ENCODE assay signal across 23 mouse cellular contexts in genomic region chr4:103042997-103043396, GRCm38 (mm10). TPM values are rescaled to one million over a fixed set of nuclear protein-coding genes. Genes with fewer than 3 reads are reported as not detected.
DNase-seq lines count a peak whose midpoint lies in the region; ATAC-seq and TF ChIP-seq lines count a peak whose summit lies in the region.
"Had no signal": no experiment of that assay in that cellular context is flagged by ENCODE, and none has a peak within 500 bp of the region (broad histone marks: within the 10 kb centered on the region; RNA-seq: fewer than 3 reads in every experiment).

No protein-coding gene starts in this region.

- no peak for DNase-seq in liver, embryonic 14.5 days (ENCODE audit: low read depth in 3 of 3, low spot score in 3 of 3)
- DNase-seq in liver, embryonic 11.5 days (ENCODE audit: low spot score): no peak
- peak; percentile 8 for DNase-seq in A20 (ENCODE audit: low read depth, low spot score)
- DNase-seq in urinary bladder, postnatal 4 days (ENCODE audit: low spot score in 2 of 2): no peak
- DNase-seq: adrenal gland, postnatal 25 days; gastrocnemius, postnatal 10 days; kidney, postnatal 14 days; layer of hippocampus, adult 9-11 months; left cerebral cortex, postnatal 4 days; liver, embryonic 13.5 days; right cerebral cortex, postnatal 4 days had no signal

- no peak overlapping the region for H3K9ac ChIP-seq in liver, embryonic 14.5 days (replicated peaks)
- no peak overlapping the region for H3K9ac ChIP-seq in liver, embryonic 11.5 days (ENCODE audit: low read depth, low read length)
- H3K9ac ChIP-seq in ES-Bruce4 (ENCODE audit: low read depth, poor library complexity, severe bottlenecking): no peak overlapping the region
- H3K9ac ChIP-seq in heart, embryonic 12.5 days: no peak overlapping the region
- H3K9ac ChIP-seq in forebrain, embryonic 15.5 days (replicated peaks): no peak overlapping the region
- H3K9ac ChIP-seq: heart, embryonic 13.5 days; liver, embryonic 13.5 days; neural tube, embryonic 12.5 days had no signal

- TF ChIP-seq CTCF in liver, embryonic 14.5 days (IDR thresholded peaks at IDR 0.05; ENCODE audit: low read depth): peak; percentile 28
- peak; percentile 11 for TF ChIP-seq CTCF in ES-Bruce4 (IDR thresholded peaks at IDR 0.05; ENCODE audit: low read depth, low read length)

- no peak for ATAC-seq in liver, embryonic 14.5 days (ENCODE audit: insufficient read depth)
- no peak for ATAC-seq in liver, embryonic 11.5 days (replicated peaks; ENCODE audit: low FRiP score)
- 0 out of 2 replicates have a peak, but pooled peaks have one; percentile 40 for ATAC-seq in granulocyte monocyte progenitor cell, adult 5-6 weeks (replicated peaks; ENCODE audit: poor library complexity, severe bottlenecking)
- ATAC-seq in heart, embryonic 12.5 days (ENCODE audit: insufficient number of reproducible peaks, low FRiP score): no peak
- ATAC-seq in forebrain, embryonic 15.5 days (replicated peaks): no peak
- ATAC-seq: activated CD4-positive, CD25-positive, alpha-beta regulatory T cell, adult 4 months; forebrain, embryonic 16.5 days; midbrain, embryonic 16.5 days had no signal

- H3K27ac ChIP-seq in liver, embryonic 14.5 days: no peak overlapping the region
- H3K27ac ChIP-seq in liver, embryonic 11.5 days (ENCODE audit: low read depth, low read length): no peak overlapping the region
- H3K27ac ChIP-seq in ES-Bruce4 (ENCODE audit: insufficient read depth, low read length): no peak overlapping the region
- no peak overlapping the region for H3K27ac ChIP-seq in heart, embryonic 12.5 days (ENCODE audit: poor library complexity, severe bottlenecking)
- H3K27ac ChIP-seq in forebrain, embryonic 15.5 days (replicated peaks): no peak overlapping the region
- H3K27ac ChIP-seq: heart, embryonic 13.5 days; hindbrain, embryonic 10.5 days; liver, embryonic 13.5 days; neural tube, embryonic 12.5 days had no signal

- TF ChIP-seq POLR2A in ES-Bruce4 (IDR thresholded peaks at IDR 0.05; ENCODE audit: insufficient read depth, low read length): no peak

- no peaks in the 10 kb centered on the region for H3K9me3 ChIP-seq in liver, embryonic 14.5 days (ENCODE audit: control insufficient read depth, low read length)
- H3K9me3 ChIP-seq in liver, embryonic 11.5 days (ENCODE audit: control insufficient read depth, low read length): no peaks in the 10 kb centered on the region
- H3K9me3 ChIP-seq in ES-Bruce4 (replicated peaks; ENCODE audit: control insufficient read depth, insufficient read depth, low read length, poor library complexity, severe bottlenecking): no peaks in the 10 kb centered on the region
- H3K9me3 ChIP-seq in heart, embryonic 12.5 days (replicated peaks): no peaks in the 10 kb centered on the region
- no peaks in the 10 kb centered on the region for H3K9me3 ChIP-seq in forebrain, embryonic 15.5 days
- H3K9me3 ChIP-seq: G1E; heart, embryonic 13.5 days; hindbrain, embryonic 10.5 days; liver, embryonic 13.5 days; neural tube, embryonic 12.5 days had no signal

- TF ChIP-seq EP300 in liver, embryonic 14.5 days (IDR thresholded peaks at IDR 0.05; ENCODE audit: low read depth): no peak
- no peak for TF ChIP-seq EP300 in ES-Bruce4 (IDR thresholded peaks at IDR 0.05; ENCODE audit: insufficient read depth, low read depth, low read length)

- no peak overlapping the region for H3K4me3 ChIP-seq in liver, embryonic 14.5 days (ENCODE audit: insufficient read depth in 1 of 2, low read depth in 2 of 2, low read length in 2 of 2)
- no peak overlapping the region for H3K4me3 ChIP-seq in liver, embryonic 11.5 days (ENCODE audit: low read depth, low read length)
- no peak overlapping the region for H3K4me3 ChIP-seq in ES-Bruce4 (ENCODE audit: low read depth, low read length)
- H3K4me3 ChIP-seq in heart, embryonic 12.5 days: no peak overlapping the region
- H3K4me3 ChIP-seq in forebrain, embryonic 15.5 days: no peak overlapping the region
- H3K4me3 ChIP-seq: heart, embryonic 13.5 days; hindbrain, embryonic 10.5 days; liver, embryonic 13.5 days; neural tube, embryonic 12.5 days had no signal

- H3K36me3 ChIP-seq in liver, embryonic 14.5 days (replicated peaks; ENCODE audit: control insufficient read depth, insufficient read depth, low read depth): no peaks in the 10 kb centered on the region
- no peaks in the 10 kb centered on the region for H3K36me3 ChIP-seq in liver, embryonic 11.5 days (ENCODE audit: control insufficient read depth, insufficient read depth, low read length)
- no peaks in the 10 kb centered on the region for H3K36me3 ChIP-seq in ES-Bruce4 (ENCODE audit: control insufficient read depth, insufficient read depth, low read length, poor library complexity, severe bottlenecking)
- H3K36me3 ChIP-seq in heart, embryonic 12.5 days: no peaks in the 10 kb centered on the region
- H3K36me3 ChIP-seq in forebrain, embryonic 15.5 days: no peaks in the 10 kb centered on the region
- H3K36me3 ChIP-seq: G1E; heart, embryonic 13.5 days; liver, embryonic 13.5 days; neural tube, embryonic 12.5 days had no signal

- H3K4me2 ChIP-seq in liver, embryonic 14.5 days (ENCODE audit: low read depth): no peak overlapping the region
- H3K4me2 ChIP-seq in liver, embryonic 11.5 days: no peak overlapping the region
- no peak overlapping the region for H3K4me2 ChIP-seq in heart, embryonic 12.5 days
- H3K4me2 ChIP-seq in forebrain, embryonic 15.5 days (replicated peaks): no peak overlapping the region
- H3K4me2 ChIP-seq: heart, embryonic 13.5 days; liver, embryonic 13.5 days; neural tube, embryonic 12.5 days had no signal

- no peaks in the 10 kb centered on the region for H3K27me3 ChIP-seq in liver, embryonic 14.5 days (ENCODE audit: control insufficient read depth, insufficient read depth, low read length)
- H3K27me3 ChIP-seq in liver, embryonic 11.5 days (replicated peaks; ENCODE audit: control insufficient read depth, insufficient read depth, low read length): no peaks in the 10 kb centered on the region
- no peaks in the 10 kb centered on the region for H3K27me3 ChIP-seq in ES-Bruce4 (ENCODE audit: control insufficient read depth, insufficient read depth, low read length, poor library complexity, severe bottlenecking)
- no peaks in the 10 kb centered on the region for H3K27me3 ChIP-seq in heart, embryonic 12.5 days (replicated peaks)
- no peaks in the 10 kb centered on the region for H3K27me3 ChIP-seq in forebrain, embryonic 15.5 days
- H3K27me3 ChIP-seq: heart, embryonic 13.5 days; liver, embryonic 13.5 days; neural tube, embryonic 12.5 days had no signal

- 81% methylated on average over 11 of the region's 11 CpGs for WGBS in liver, embryonic 14.5 days (ENCODE audit: insufficient replicate concordance)
- 88% methylated on average over 11 of the region's 11 CpGs for WGBS in liver, embryonic 11.5 days
- 90% methylated on average over 11 of the region's 11 CpGs for WGBS in heart, embryonic 12.5 days
- WGBS in forebrain, embryonic 15.5 days: 92% methylated on average over 11 of the region's 11 CpGs

- no peaks in the 10 kb centered on the region for H3K4me1 ChIP-seq in liver, embryonic 14.5 days (replicated peaks; ENCODE audit: control insufficient read depth in 2 of 2, insufficient read depth in 2 of 2, low read length in 1 of 2)
- no peaks in the 10 kb centered on the region for H3K4me1 ChIP-seq in liver, embryonic 11.5 days (replicated peaks; ENCODE audit: control insufficient read depth, insufficient read depth, low read length)
- no peaks in the 10 kb centered on the region for H3K4me1 ChIP-seq in ES-Bruce4 (ENCODE audit: control insufficient read depth, insufficient read depth, low read length)
- no peaks in the 10 kb centered on the region for H3K4me1 ChIP-seq in heart, embryonic 12.5 days (replicated peaks)
- H3K4me1 ChIP-seq in forebrain, embryonic 15.5 days: no peaks in the 10 kb centered on the region
- H3K4me1 ChIP-seq: heart, embryonic 13.5 days; hindbrain, embryonic 10.5 days; liver, embryonic 13.5 days; neural tube, embryonic 12.5 days had no signal

RNA-seq across cellular contexts. Expression of gene Insl5, which starts 16.4 kb away (rescaled TPM):
- not detected in 2 replicates for polyA plus RNA-seq in liver, embryonic 14.5 days (2012; rRNA removed)
- not detected in 2 replicates for polyA plus RNA-seq in liver, embryonic 14.5 days (2014; fragmentation: Nextera tagmentation; extraction: Ambion mirVana)
- polyA plus RNA-seq in liver, embryonic 11.5 days (2014; fragmentation: Nextera tagmentation; extraction: Ambion mirVana): not detected in 2 replicates
- not detected in 2 replicates for polyA plus RNA-seq in ES-Bruce4 (2011; ENCODE audit: insufficient read depth, insufficient read length, low read depth, missing spikeins)
- total RNA-seq in granulocyte monocyte progenitor cell, adult 5-6 weeks (2014; fragmentation: Nextera tagmentation): not detected in 2 replicates
- total RNA-seq in granulocyte monocyte progenitor cell, adult 5-6 weeks (2017): not detected in 2 replicates
- not detected in 2 replicates for polyA plus RNA-seq in heart, embryonic 12.5 days (2016; fragmentation: Nextera tagmentation; extraction: Ambion mirVana)
- polyA plus RNA-seq in forebrain, embryonic 15.5 days (2015; fragmentation: Nextera tagmentation; extraction: Ambion mirVana): not detected in 2 replicates
- total RNA-seq: adrenal gland, postnatal 25 days; G1E; gastrocnemius, postnatal 10 days; left cerebral cortex, postnatal 4 days had no signal
- polyA plus RNA-seq: activated CD4-positive, CD25-positive, alpha-beta regulatory T cell, adult 4 months; G1E; hindbrain, embryonic 10.5 days; intestine, embryonic 14.5 days; liver, embryonic 13.5 days had no signal
